Mouse (Mus musculus): Measurements from ENCODE around the gene Megf8. TPM values are rescaled to one million over a fixed set of nuclear protein-coding genes. Genes with fewer than 3 reads are reported as not detected.
A peak's percentile ranks its signal among the peaks of the same experiment; 100 is the strongest.

Gene Megf8
- total and polyA plus RNA-seq, 2 experiments from 2014 or later = 15.6 to 103 TPM

GRCm38 (mm10) chr7:25379551-25380351 is 62.8 kb downstream of the Megf8 start:
- Histone ChIP-seq H3K9me3 (ENCODE audit: low read length) (no peaks in the 10 kb centered on the region), H3K4me1 (ENCODE audit: insufficient read depth, low read length) (no peaks in the 10 kb centered on the region), H3K4me2 (ENCODE audit: low read depth, low read length, poor library complexity, severe bottlenecking) (peak overlapping the region; percentile 43), H3K9ac (replicated peaks; ENCODE audit: low read length, poor library complexity, severe bottlenecking) (peak overlapping the region; percentile 19; the same call in 1 of the 2 replicates), H3K36me3 (ENCODE audit: insufficient read depth, low read length) (peaks cover 23% of the 10 kb centered on the region), H3K27ac (ENCODE audit: low read depth, low read length) (no peak overlapping the region), H3K4me3 (ENCODE audit: low read depth, low read length) (peak overlapping the region; percentile 17; the same call in 1 of the 2 replicates), H3K27me3 (ENCODE audit: insufficient read depth, low read length) (no peaks in the 10 kb centered on the region)
- peak; percentile 85 for DNase-seq (ENCODE audit: low spot score)
- peak; percentile 80 for TF ChIP-seq CTCF (IDR thresholded peaks at IDR 0.05)
- WGBS = 6% methylated on average over 41 of the region's 42 CpGs
- peak; percentile 21 for ATAC-seq (ENCODE audit: low FRiP score)

GRCm38 (mm10) chr7:25380392-25381283 is 63.7 kb downstream of the Megf8 start:
- Histone ChIP-seq H3K36me3 (ENCODE audit: insufficient read depth, low read length) (peaks cover 32% of the 10 kb centered on the region), H3K4me2 (ENCODE audit: low read depth, low read length, poor library complexity, severe bottlenecking) (peak overlapping the region; percentile 43), H3K4me3 (ENCODE audit: low read depth, low read length) (no peak overlapping the region)

GRCm38 (mm10) chr7:25381284-25381680 is 64.3 kb downstream of the Megf8 start:
- no peak overlapping the region for H3K27ac ChIP-seq (ENCODE audit: low read depth, low read length)
- 0 out of 2 replicates have a peak overlapping the region, but pooled peaks have one; percentile 19 for H3K9ac ChIP-seq (replicated peaks; ENCODE audit: low read length, poor library complexity, severe bottlenecking)
- DNase-seq (ENCODE audit: low spot score) = no peak
- H3K27me3 ChIP-seq (ENCODE audit: insufficient read depth, low read length) = no peaks in the 10 kb centered on the region
- ATAC-seq (ENCODE audit: low FRiP score) = no peak
- H3K36me3 ChIP-seq (ENCODE audit: insufficient read depth, low read length) = peaks cover 36% of the 10 kb centered on the region
- no peaks in the 10 kb centered on the region for H3K4me1 ChIP-seq (ENCODE audit: insufficient read depth, low read length)
- TF ChIP-seq CTCF (IDR thresholded peaks at IDR 0.05) = no peak
- no peak overlapping the region for H3K4me2 ChIP-seq (ENCODE audit: low read depth, low read length, poor library complexity, severe bottlenecking)
- H3K4me3 ChIP-seq (ENCODE audit: low read depth, low read length) = no peak overlapping the region
- 39% methylated on average over 3 of the region's 3 CpGs for WGBS
- H3K9me3 ChIP-seq (ENCODE audit: low read length) = no peaks in the 10 kb centered on the region

More at GRCm38 (mm10) chr7:25380392-25381283, 63.7 kb downstream of the Megf8 start:
- TF ChIP-seq CTCF (IDR thresholded peaks at IDR 0.05) = no peak
- Histone ChIP-seq H3K9ac (replicated peaks; ENCODE audit: low read length, poor library complexity, severe bottlenecking) (peak overlapping the region; percentile 19; the same call in 1 of the 2 replicates), H3K27me3 (ENCODE audit: insufficient read depth, low read length) (no peaks in the 10 kb centered on the region), H3K4me1 (ENCODE audit: insufficient read depth, low read length) (no peaks in the 10 kb centered on the region), H3K27ac (ENCODE audit: low read depth, low read length) (no peak overlapping the region), H3K9me3 (ENCODE audit: low read length) (no peaks in the 10 kb centered on the region)
- DNase-seq (ENCODE audit: low spot score) (no peak), ATAC-seq (ENCODE audit: low FRiP score) (no peak)
- WGBS = 61% methylated on average over 18 of the region's 18 CpGs

GRCm38 (mm10) chr7:25382541-25382940 is 65.6 kb downstream of the Megf8 start:
- no peak for TF ChIP-seq CTCF (IDR thresholded peaks at IDR 0.05)
- no peak overlapping the region for H3K4me2 ChIP-seq (ENCODE audit: low read depth, low read length, poor library complexity, severe bottlenecking)
- ATAC-seq (ENCODE audit: low FRiP score) = no peak
- H3K27me3 ChIP-seq (ENCODE audit: insufficient read depth, low read length) = no peaks in the 10 kb centered on the region
- H3K27ac ChIP-seq (ENCODE audit: low read depth, low read length) = no peak overlapping the region
- no peaks in the 10 kb centered on the region for H3K9me3 ChIP-seq (ENCODE audit: low read length)
- H3K4me1 ChIP-seq (ENCODE audit: insufficient read depth, low read length) = no peaks in the 10 kb centered on the region
- H3K4me3 ChIP-seq (ENCODE audit: low read depth, low read length) = no peak overlapping the region
- no peak overlapping the region for H3K9ac ChIP-seq (replicated peaks; ENCODE audit: low read length, poor library complexity, severe bottlenecking)
- H3K36me3 ChIP-seq (ENCODE audit: insufficient read depth, low read length) = peaks cover 45% of the 10 kb centered on the region
- no peak for DNase-seq (ENCODE audit: low spot score)

- no peak for ATAC-seq (ENCODE audit: low FRiP score)
- no peak overlapping the region for H3K4me2 ChIP-seq (ENCODE audit: low read depth, low read length, poor library complexity, severe bottlenecking)
- H3K9ac ChIP-seq (replicated peaks; ENCODE audit: low read length, poor library complexity, severe bottlenecking) = no peak overlapping the region
- H3K27me3 ChIP-seq (ENCODE audit: insufficient read depth, low read length) = no peaks in the 10 kb centered on the region
- WGBS = 90% methylated on average over 7 of the region's 7 CpGs
- H3K4me1 ChIP-seq (ENCODE audit: insufficient read depth, low read length) = no peaks in the 10 kb centered on the region
- TF ChIP-seq CTCF (IDR thresholded peaks at IDR 0.05) = no peak
- no peak overlapping the region for H3K27ac ChIP-seq (ENCODE audit: low read depth, low read length)
- no peak for DNase-seq (ENCODE audit: low spot score)
- no peaks in the 10 kb centered on the region for H3K9me3 ChIP-seq (ENCODE audit: low read length)
- H3K4me3 ChIP-seq (ENCODE audit: low read depth, low read length) = no peak overlapping the region
- H3K36me3 ChIP-seq (ENCODE audit: insufficient read depth, low read length) = peaks cover 53% of the 10 kb centered on the region
These were observed 66.4 kb downstream of the Megf8 start for GRCm38 (mm10) chr7:25383385-25383784.
